Mouse (Mus musculus): ENCODE results near the gene Plppr1.

The Plppr1 gene

GRCm38 (mm10) chr4:49059021-49059401 is at the start of gene Plppr1:
Gene Plppr1 (plus strand): TSS chr4:49059273.
- no peak for DNase-seq (ENCODE audit: low spot score)

GRCm38 (mm10) chr4:49016701-49017100 is 42.4 kb upstream of the Plppr1 start:
- no peak for DNase-seq (ENCODE audit: low spot score)

GRCm38 (mm10) chr4:49023221-49023620 is 35.9 kb upstream of the Plppr1 start:
- DNase-seq (ENCODE audit: low spot score): no peak

GRCm38 (mm10) chr4:49038311-49038710 is 20.8 kb upstream of the Plppr1 start:
- DNase-seq (ENCODE audit: low spot score): no peak

GRCm38 (mm10) chr4:49039854-49040253 is 19.2 kb upstream of the Plppr1 start:
- no peak for DNase-seq (ENCODE audit: low spot score)

- peak; percentile 24 for DNase-seq (ENCODE audit: low spot score)
Measured at GRCm38 (mm10) chr4:49041655-49042054, 17.4 kb upstream of the Plppr1 start.

GRCm38 (mm10) chr4:49050628-49051027 is 8.4 kb upstream of the Plppr1 start:
- DNase-seq (ENCODE audit: low spot score): no peak

GRCm38 (mm10) chr4:49057916-49058315 is 1.2 kb upstream of the Plppr1 start:
- DNase-seq (ENCODE audit: low spot score): no peak

GRCm38 (mm10) chr4:49058557-49058956 is 516 bp upstream of the Plppr1 start:
- DNase-seq (ENCODE audit: low spot score): no peak

GRCm38 (mm10) chr4:49059402-49060381 is 619 bp downstream of the Plppr1 start:
- DNase-seq (ENCODE audit: low spot score): no peak

- no peak for DNase-seq (ENCODE audit: low spot score)
Measured at GRCm38 (mm10) chr4:49069471-49069870, 10.4 kb downstream of the Plppr1 start.

- peak; percentile 64 for DNase-seq (ENCODE audit: low spot score)
Measured at GRCm38 (mm10) chr4:49072886-49073285, 13.8 kb downstream of the Plppr1 start.

GRCm38 (mm10) chr4:49075881-49076280 is 16.8 kb downstream of the Plppr1 start:
- DNase-seq (ENCODE audit: low spot score): no peak

GRCm38 (mm10) chr4:49079399-49079798 is 20.3 kb downstream of the Plppr1 start:
- no peak for DNase-seq (ENCODE audit: low spot score)

GRCm38 (mm10) chr4:49088205-49088604 is 29.1 kb downstream of the Plppr1 start:
- DNase-seq (ENCODE audit: low spot score): no peak

GRCm38 (mm10) chr4:49090461-49090860 is 31.4 kb downstream of the Plppr1 start:
- no peak for DNase-seq (ENCODE audit: low spot score)

- no peak for DNase-seq (ENCODE audit: low spot score)
Measured at GRCm38 (mm10) chr4:49099448-49099847, 40.4 kb downstream of the Plppr1 start.

GRCm38 (mm10) chr4:49101934-49102768 is 43.1 kb downstream of the Plppr1 start:
- DNase-seq (ENCODE audit: low spot score): no peak

GRCm38 (mm10) chr4:49102769-49103193 is 43.7 kb downstream of the Plppr1 start:
- DNase-seq (ENCODE audit: low spot score): no peak

GRCm38 (mm10) chr4:49104860-49105259 is 45.8 kb downstream of the Plppr1 start:
- DNase-seq (ENCODE audit: low spot score): no peak

- DNase-seq (ENCODE audit: low spot score): no peak
Measured at GRCm38 (mm10) chr4:49107895-49108294, 48.8 kb downstream of the Plppr1 start.

- no peak for DNase-seq (ENCODE audit: low spot score)
Measured at GRCm38 (mm10) chr4:49108371-49108770, 49.3 kb downstream of the Plppr1 start.

GRCm38 (mm10) chr4:49109989-49110388 is 50.9 kb downstream of the Plppr1 start:
- no peak for DNase-seq (ENCODE audit: low spot score)
